Mouse (Mus musculus): ENCODE measurements around the gene Eif1.
A peak's percentile ranks its signal among the peaks of the same experiment; 100 is the strongest.
"Not testable (repeated sequence)": the region's sequence is repeated elsewhere in the genome, so short reads cannot be mapped to it uniquely, and the experiment has no call there.

Eif1 gene

GRCm38 (mm10) chr11:100315439-100315838 is 4.2 kb upstream of the Eif1 start:
- no peak for DNase-seq

- DNase-seq: no peak
Measured at GRCm38 (mm10) chr11:100317826-100318380, 1.8 kb upstream of the Eif1 start.

GRCm38 (mm10) chr11:100318529-100319451 is 895 bp upstream of the Eif1 start:
- no peak for DNase-seq

- peak; percentile 95 for DNase-seq
Measured at GRCm38 (mm10) chr11:100320172-100320630, 516 bp downstream of the Eif1 start.

- DNase-seq: not testable (repeated sequence)
Measured at GRCm38 (mm10) chr11:100320701-100321410, 1.2 kb downstream of the Eif1 start.

GRCm38 (mm10) chr11:100321479-100322305 is 2.0 kb downstream of the Eif1 start:
- not testable (repeated sequence) for DNase-seq

GRCm38 (mm10) chr11:100322591-100323258 is 3.0 kb downstream of the Eif1 start:
- DNase-seq: no peak

GRCm38 (mm10) chr11:100323578-100323977 is 3.9 kb downstream of the Eif1 start:
- peak; percentile 64 for DNase-seq

- DNase-seq: no peak
Measured at GRCm38 (mm10) chr11:100325062-100325629, 5.5 kb downstream of the Eif1 start.

GRCm38 (mm10) chr11:100327316-100327715 is 7.6 kb downstream of the Eif1 start:
- DNase-seq: no peak

GRCm38 (mm10) chr11:100327761-100328160 is 8.1 kb downstream of the Eif1 start:
- DNase-seq: no peak

- no peak for DNase-seq
Measured at GRCm38 (mm10) chr11:100330235-100330634, 10.6 kb downstream of the Eif1 start.

GRCm38 (mm10) chr11:100330816-100331375 is 11.2 kb downstream of the Eif1 start:
- DNase-seq: not testable (repeated sequence)

- no peak for DNase-seq
Measured at GRCm38 (mm10) chr11:100332766-100333515, 13.3 kb downstream of the Eif1 start.

GRCm38 (mm10) chr11:100333944-100334457 is 14.3 kb downstream of the Eif1 start, which contains the start of gene Gast:
Gast (plus strand) TSS chr11:100334407.
- DNase-seq: no peak

GRCm38 (mm10) chr11:100335731-100336130 is 16.0 kb downstream of the Eif1 start:
- no peak for DNase-seq

- DNase-seq: no peak
Measured at GRCm38 (mm10) chr11:100344269-100344668, 24.6 kb downstream of the Eif1 start.

- DNase-seq: no peak
Measured at GRCm38 (mm10) chr11:100352076-100352857, 32.6 kb downstream of the Eif1 start.
